Mouse (Mus musculus): ENCODE measurements around the gene Clybl.

The Clybl gene

DNA sequence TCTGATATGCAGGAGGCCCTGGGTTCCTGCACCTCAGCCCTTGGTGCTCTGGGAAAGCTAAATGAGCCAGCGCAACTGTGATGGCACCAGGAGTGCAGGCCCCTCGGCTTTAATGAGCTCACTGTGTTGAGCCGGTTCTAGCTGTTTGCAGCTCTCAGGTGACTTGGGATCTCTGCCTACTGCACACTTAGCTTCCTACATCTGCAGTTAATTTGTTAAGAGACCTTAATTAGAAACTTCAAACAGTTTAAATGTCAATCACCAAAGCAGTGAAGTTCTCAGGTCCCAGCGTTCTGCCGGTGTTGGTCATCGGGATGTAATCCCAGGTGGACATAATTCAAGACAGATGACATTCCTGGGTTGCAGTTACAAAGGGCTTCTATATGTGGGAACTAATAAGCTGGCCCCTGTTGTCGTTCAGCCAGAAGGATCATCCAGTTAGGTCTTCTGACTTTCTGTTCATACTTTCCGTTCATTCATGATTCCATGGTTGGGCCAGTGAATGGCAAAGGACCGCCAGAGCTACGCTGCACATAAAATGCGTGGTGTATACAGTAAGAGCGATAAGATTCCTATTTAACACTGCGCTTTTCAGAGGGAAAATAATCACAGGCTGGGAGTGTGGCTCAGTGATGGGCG, 18.9 kb downstream of the Clybl start:
- no peak for DNase-seq (ENCODE audit: low spot score)

DNA sequence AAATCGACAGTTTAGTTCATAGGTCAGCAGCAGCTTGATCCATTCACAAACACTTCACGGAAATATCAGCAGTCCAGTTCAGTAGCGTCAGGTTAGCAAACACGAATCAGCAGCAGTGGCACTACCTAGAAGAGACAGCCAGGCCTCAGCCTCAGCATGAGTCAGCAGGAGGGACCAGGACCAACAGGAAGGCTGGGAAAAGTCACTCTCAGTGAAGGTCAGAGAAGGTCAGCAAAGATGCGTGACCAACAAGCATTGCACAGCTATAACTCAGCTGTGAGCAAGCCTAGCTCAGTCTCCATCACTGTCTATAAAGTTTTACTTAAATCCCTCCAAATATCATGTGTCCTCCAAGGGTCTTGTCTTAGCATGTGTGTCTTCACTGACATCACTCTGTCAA, 27.7 kb downstream of the Clybl start:
- no peak for DNase-seq (ENCODE audit: low spot score)

DNA sequence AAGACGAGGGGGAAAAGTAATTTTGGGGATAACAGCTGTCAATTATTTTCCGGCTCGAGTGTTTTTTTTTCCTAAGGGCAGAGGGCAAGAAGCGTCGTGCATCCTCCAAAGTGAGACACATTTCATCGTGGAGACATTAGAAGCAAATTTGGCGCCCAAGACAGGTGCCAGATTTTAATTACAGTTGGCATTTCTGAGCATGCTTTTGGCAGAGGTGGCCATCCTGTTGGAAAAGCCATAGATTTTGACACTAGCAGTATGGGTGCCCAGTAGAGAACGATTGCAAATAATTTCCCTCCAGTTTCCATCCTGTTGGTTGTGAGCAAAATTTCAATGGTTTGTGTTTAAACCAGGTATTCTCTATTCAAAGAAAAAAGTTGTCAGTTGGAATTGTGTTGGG, 32.1 kb downstream of the Clybl start:
- no peak for DNase-seq (ENCODE audit: low spot score)

DNA sequence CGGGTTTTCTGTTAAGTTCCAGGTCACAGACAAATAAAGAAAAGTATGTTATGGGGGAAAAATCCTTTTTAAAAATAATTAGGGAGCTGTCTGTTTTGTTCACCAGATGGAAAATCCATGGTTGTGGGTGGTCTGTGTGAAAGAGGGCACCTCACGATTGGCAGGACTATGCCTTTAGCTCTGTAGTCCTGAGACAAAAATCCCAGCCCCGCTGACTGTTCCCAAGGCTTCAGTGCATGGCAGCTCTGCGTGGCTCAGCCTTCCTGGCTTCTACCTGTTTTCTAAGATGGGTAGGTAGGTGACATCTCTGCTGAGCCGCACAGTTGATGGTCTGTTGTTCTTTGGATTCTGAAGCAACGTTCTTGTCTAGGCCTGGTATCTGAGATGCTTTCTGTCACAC, 32.6 kb downstream of the Clybl start:
- DNase-seq (ENCODE audit: low spot score) = no peak

DNA sequence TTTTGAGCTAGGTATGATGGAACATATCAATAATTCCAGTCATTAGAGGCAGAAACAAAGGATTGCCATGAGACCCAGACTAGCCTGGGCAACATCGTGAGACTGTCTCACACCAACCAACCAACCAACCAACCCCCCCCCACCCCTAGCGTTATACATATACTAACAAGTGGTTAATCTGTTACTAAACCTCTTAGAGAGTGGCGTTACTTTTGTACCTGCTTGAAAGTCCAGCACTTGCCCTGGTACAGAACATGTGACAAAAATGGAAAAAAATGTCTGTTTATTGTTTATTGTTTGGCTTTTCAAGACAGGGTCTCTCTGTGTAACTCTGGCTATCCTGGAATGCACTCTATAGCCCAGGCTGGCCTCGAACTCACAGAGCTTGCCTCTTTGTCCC, 35.7 kb downstream of the Clybl start:
- DNase-seq (ENCODE audit: low spot score) = no peak

DNA sequence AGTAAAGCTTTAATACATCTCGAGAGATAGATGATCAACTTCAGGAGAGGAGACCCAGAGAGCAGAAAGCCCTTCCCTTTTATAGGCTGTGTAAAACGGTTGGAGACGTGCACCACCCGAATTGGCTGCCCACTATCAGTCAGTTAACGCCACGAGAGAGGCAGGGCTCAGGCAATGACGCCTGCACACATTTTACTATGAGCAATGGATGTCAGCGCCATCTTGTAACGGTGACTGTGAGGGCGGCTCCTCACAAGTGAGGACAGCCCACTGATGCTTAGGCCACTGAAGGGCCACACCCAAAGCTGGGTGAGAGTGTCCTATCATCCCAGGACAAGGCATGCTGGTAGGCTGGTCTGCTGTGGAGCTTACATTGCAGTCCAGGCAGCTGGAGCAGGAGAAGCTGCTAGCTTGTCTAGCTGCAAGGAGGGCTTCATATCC, 41.5 kb downstream of the Clybl start:
- DNase-seq (ENCODE audit: low spot score) = no peak

DNA sequence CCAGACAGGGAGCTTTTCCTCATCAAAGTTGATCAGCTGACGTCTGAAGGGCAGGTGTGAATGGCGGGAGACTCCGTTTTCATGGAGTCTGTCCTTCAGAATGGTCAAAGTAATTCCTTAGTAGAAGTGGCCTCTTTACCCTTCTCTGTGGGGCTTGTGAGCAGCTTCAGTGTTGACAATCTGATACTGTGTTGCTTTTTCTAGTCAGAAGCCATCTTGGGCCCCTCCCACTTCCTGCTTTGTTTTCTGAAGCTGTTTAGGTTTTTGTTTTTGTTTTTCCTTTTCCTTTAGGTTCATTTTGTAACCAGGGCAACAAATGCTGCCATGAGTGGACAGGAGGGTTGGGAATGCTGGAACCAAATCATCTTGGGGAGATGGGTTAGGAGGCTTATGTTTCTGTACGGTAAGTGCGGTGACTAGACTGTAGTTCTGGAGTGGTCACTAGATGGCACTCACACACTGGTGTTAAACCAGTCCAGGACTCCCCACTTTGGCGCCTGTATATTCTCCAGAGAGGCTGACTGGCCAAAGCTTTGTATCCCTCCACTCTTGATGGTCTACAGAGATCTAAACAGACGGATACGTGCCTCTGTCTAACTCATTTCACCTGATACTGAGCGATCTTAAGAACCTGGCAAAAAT, 42.1 kb downstream of the Clybl start:
- DNase-seq (ENCODE audit: low spot score) = peak; percentile 62

DNA sequence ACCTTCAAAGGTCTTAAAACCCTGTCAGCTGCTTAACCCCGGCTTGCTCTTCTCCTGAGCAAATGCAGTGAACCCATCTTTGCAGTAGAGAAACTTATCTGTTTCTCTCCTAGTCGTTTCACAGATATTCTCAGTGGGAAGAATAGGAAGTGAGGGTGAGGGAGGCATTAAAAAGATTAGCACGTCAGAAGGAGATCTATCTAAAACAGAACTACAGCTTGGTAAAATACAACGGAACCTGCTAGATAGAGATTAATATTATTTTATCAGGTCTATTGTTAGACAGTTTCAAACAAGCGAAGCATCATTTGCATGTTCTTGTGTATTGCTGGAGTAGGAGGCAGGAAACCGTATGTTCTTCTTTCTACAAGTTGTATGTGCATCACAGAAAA, 42.6 kb downstream of the Clybl start:
- no peak for DNase-seq (ENCODE audit: low spot score)

DNA sequence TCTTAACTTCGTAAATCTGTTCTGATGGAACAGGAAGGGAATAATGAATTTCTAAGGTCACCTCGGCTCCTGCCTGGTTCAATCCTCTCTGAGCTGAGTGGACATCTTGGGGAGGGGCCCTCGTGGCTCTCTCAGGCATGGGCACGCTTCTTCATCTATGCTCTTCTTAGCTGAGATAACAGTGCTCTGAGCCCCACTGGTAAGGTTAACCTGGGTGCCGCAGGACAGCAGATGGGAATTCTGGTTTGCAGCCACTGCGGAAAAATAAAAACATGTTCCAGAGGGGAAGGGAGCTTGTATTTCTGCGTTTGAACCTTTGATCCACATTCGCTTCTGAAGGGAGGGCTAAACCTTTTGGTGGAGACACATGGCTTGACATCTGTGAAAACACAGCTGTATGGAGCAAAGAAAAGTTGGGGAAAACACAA, 43.0 kb downstream of the Clybl start:
- no peak for DNase-seq (ENCODE audit: low spot score)

DNA sequence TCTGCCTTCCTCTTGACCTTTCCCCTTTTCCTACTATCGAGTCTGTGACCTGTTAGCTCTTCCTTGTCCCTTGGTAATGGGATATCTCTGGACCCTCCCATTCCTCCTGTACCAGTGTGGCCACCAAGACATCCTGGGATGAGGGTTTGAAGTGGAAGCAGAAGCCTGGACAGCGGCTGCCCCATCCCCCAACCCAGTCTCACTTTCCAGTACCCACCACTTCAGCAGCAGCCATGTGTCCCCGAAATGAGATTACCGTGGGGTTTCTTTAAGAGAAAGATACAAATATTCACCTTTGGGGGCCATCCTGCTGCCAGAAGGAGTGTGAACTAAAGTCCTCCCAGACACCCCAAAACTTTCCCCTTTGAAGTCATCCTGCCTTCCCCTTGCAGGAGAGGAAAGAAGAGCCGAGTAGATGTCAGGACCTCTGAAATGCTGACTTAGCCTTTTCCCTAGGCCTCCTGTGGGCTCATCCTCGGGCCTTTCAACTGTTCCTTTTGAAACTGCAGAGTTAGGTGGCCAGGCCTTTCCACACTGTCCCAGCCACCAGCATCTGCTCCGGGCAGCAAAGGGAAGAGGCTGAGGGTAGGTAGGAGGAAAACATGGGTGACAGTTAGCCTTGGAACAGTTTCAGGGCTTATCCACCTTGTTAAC, 44.1 kb downstream of the Clybl start:
- no peak for DNase-seq (ENCODE audit: low spot score)

DNA sequence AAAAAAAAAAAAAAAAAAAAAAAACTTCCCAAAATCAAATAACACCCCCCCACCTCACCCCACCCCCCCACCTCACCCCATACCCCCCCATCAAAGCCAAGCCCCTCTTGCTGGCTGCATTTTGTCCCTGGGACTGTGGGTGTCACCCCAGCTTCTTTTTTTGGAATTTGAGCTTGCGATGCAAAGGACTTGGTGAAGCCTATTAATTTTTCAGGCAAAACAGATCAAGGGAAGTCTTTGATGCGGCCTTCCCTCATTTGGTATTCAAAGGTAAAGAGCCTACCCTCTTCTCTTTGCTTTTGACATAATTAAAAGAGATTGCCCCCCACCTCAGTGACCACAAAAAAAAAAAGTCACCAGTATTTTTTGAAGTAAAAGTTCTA, 44.6 kb downstream of the Clybl start:
- no peak for DNase-seq (ENCODE audit: low spot score)

DNA sequence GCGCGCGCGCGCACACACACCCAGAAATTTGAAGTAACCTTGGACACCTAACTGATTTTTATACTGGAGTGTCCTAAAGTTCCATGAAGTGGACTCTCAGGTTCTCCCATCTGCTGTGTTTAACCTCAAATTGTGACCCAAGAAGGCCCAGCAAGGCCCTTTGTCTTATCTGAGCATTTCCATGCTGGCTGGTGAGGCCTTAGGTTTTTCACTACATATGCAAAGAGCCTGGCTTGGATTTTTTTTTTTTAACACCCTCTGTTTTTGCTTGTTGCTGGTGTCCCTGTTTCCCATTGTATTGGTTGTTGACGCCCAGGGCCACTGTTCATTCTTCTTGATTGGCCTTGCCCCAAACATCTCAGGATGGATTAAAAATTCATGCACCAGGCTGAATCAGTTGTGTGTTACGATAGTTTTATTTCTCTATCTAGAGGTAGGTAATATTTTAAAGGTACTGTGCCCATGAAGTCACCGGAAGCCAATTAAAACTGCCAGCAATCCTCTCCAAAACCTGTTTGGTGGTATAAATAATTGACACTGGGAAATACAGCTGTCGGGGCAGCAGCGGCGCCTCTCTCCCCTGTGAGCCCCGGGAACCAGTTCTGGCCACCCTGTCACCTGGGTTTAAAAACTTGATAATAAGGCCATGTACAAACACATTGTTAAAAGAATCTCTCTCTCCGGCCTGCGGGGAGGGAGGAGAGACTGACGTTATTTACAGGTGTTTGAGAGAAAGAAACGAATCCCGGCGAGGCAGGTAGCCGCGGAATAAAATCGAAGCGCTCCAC, 45.4 kb downstream of the Clybl start:
- no peak for DNase-seq (ENCODE audit: low spot score)

DNA sequence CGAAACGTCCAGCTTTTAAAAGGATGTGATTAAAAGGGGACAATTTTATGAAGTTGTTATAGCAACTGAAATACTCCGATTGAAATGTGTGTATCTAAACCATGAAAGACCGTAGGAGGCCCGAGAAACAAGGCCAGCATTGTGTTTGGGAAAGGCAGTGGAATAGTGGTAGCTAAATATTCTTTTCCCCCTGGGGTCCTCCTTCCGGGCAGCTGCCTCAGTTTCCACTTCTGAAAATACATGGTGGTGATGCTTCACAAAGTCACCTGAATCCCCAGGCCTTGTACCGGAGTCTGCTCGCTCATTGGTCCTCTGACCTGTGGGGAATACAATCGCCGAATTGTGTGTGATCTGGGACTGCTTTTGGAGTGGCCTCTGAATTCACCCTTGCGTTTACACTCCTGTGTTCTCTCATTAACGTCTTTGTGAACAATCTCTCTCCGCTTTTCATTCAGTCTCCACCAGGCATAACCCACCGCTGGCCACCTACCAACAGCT, 46.0 kb downstream of the Clybl start:
- no peak for DNase-seq (ENCODE audit: low spot score)

DNA sequence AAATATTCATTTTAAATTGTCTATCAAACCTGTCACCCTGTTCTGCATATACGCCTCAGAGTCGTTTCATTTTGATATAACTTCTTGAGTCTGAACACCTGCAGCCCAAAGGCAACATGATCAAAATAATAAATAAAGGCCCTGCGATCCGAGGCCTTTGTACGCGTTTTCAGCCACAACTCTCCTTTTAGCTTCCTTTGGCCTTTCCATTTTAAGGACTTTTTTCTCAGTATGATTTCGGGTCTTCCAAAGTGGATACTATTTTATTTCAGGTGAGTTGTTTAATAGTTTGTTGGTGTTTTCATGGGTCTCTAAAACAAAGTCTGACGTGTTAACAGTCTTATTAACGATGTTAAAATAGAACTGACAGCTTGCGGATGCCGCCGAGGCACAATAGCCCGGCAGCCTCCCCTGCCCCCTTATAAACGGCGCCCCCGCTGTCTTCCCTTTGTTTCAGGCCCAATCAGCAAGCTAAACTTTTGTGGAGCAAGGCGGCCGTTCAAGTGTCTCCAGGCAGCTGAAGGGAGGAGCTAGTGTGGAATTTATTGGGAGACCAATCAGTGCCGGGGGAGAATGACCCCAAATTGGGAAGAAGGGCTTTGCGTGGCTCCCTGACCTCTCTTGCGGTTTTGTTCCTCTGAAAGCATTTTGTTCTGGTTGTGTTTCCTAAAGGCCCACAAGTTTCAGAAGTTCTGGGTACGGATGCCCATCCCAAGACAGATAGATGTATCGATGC, 47.5 kb downstream of the Clybl start:
- DNase-seq (ENCODE audit: low spot score) = no peak

DNA sequence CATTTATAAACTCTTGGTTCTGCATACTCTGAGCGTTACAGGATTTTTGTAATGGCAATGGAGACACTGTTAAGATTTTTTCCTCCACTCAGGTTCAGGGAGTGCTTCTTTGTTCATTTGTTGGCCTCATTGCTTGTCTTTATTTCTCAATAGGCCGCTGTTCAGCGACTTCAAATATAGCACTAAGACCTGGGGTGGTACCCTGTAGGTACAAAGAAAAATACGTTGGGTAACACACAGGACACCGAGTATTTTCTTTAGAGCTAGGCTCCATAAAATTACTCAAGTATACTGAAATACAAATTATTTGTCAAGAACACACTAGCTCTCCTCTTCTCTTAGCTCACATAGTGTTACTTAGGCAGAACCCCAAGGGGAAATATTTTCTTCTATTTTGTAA, 48.5 kb downstream of the Clybl start:
- no peak for DNase-seq (ENCODE audit: low spot score)

DNA sequence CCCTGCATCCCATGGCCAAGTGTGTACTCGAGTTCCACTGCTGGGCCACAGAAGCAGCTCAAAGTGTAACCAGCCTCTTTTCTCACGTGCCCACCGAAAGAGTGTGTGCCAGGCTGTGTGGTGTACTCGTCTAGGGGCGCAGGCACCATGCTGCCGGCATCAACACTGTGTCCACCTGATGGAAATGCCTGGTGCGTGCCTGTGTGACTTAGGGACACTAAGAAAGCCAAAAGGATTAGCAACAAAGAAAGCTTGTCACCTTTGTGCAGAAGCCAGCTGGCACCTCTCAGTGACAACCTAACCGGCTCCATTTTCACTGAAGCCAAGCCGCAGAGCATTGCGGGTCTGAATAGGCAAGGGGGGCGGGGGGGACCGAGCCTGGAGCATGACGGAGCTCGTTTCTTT, 49.1 kb downstream of the Clybl start:
- DNase-seq (ENCODE audit: low spot score) = no peak

DNA sequence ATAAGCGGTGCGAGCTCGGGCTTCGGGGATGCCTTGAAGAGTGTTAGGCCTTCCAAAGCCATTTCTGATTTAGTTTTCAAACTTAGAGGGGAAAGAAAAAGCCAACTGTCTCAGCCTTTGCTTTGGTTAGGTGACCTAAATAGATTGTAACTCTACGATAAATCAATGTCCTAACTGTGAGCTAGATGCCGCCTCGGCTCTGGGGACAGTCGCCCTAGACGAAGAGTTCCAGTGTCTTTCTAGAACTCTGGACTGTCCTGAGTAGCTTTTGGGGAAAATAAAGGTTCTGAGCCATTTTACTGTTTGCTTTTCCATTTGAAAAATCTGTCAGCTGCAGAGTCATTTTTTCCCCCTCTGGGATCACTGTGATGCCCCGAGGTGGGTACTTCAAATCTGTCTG, 49.6 kb downstream of the Clybl start:
- DNase-seq (ENCODE audit: low spot score) = no peak

DNA sequence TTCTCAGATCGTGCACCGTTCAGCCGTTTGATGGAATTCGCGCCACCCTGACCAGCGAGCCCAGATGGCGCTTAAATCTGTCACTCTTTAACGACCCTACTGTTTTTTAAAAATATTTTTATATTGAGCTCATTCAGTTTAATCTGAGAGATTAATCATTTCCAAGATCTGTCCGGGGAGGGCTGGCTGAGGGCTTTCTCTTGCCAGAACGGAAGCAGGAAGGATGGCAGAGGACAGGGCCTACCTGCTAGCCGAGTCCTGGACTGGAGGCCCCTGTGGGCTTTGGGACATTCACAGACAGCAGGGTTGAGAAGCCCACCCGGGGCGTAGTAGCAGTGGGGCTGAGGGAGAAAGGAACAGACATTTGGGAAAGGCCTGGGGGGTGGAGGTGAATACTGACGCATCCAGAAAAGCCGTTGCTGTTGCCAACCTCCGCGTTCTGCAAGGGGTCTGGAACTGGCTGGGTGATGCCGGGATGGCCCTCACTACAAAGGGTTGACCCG, 51.8 kb downstream of the Clybl start:
- no peak for DNase-seq (ENCODE audit: low spot score)

DNA sequence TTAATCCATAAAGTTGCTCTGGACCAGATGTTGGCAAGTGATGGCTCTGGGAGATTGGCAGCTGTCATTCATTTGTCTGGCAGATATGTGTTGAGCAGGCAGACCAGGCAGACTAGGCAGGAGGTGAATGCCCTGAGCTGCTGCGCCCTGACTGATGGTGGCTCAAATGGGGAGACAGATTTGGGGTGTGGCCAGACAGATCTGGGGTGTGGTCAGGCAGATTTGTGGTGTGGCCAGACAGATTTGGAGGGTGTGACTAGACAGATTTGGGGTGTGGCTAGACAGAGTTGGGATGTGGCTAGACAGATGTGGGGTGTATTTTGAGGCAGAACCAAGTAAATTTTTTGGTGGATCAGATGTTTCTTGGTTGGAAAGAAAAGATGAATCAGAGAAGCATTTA, 62.4 kb downstream of the Clybl start:
- no peak for DNase-seq (ENCODE audit: low spot score)

DNA sequence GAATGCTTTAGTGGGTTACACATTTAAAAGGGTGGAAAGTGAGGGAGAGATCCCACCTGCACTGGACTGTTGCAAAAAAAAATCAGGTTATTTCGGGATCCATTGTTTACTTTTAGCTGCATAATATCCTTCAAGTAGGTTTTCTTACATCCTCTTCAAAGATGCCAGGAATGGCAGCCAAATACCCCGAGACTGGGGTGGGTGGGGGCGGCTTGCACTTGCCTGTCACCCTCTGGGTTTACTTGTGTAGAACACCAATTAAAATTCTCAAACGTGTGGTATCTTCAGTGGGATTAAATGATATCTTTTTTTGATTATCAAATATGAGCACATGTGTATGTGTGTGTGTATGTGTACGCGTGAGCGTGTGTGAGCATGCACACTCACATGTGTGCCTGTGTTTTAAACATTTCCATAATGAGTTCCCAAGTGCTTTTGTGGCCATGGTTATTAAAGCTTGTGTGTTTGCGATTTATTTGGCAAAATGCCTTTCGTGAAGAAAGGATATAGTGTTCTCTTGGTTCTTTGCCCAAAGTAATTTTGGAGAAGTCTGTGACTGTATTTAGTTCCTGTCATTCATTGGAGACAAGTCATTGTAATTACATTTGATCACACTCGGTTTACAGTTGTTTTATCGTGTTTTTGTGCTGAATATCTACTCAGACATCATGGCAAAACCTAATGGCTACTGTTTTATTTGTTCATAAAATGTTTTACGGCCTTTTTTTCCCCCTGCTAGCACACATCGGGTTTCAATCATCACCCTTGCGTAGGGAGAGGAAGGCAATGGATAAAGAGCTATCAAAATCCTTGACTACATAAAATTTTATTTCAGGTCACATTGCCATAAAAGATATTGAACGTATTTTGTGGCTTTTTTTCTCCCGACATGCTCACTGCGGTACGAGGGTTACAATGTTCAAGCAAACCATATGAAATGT, 65.7 kb downstream of the Clybl start:
- no peak for DNase-seq (ENCODE audit: low spot score)

DNA sequence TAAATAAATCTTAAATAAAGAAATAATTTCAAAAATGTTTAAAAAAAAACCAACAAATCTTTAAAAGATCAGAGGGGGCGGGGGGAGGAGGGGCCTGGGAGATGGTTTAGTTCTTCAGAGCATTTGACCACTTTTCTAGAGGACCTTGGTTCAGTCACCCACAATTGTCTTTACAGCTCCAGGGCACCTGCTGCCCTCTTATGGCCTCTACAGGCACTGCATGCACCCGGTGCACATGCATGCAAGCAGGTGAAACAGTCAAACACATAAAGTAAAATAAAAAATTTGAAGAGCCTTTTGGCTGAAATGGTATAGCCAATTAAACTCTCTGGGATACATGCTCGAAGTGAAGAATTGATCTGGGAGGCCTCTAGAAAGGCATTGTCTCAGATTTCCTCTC, 67.6 kb downstream of the Clybl start:
- peak; percentile 7 for DNase-seq (ENCODE audit: low spot score)
